In genomic region chr2:126644768-126645167, GRCm38 (mm10) we compare ENCODE assay signal across 13 mouse cellular contexts.
"Had no signal": no experiment of that assay in that cellular context is flagged by ENCODE, and none has a peak within 500 bp of the region (broad histone marks: within the 10 kb centered on the region; RNA-seq: fewer than 3 reads in every experiment).

No protein-coding gene starts in this region.

- H3K4me3 ChIP-seq: left cerebral cortex, adult 2 months; limb, embryonic 10.5 days; lung, embryonic 15.5 days; midbrain, embryonic 15.5 days; neural tube, embryonic 12.5 days had no signal

- H3K27ac ChIP-seq: left cerebral cortex, adult 2 months; limb, embryonic 10.5 days; lung, embryonic 15.5 days; midbrain, embryonic 15.5 days; neural tube, embryonic 12.5 days had no signal

- DNase-seq: kidney, adult 9 months; kidney, postnatal 10 days; kidney, postnatal 4 days; lung, postnatal 36 days; thymus, adult 2 months; thymus, postnatal 25 days had no signal

- H3K9ac ChIP-seq: lung, embryonic 15.5 days; midbrain, embryonic 15.5 days; neural tube, embryonic 12.5 days had no signal

- ATAC-seq: midbrain, embryonic 15.5 days had no signal

- H3K4me1 ChIP-seq: limb, embryonic 10.5 days; lung, embryonic 15.5 days; midbrain, embryonic 15.5 days; neural tube, embryonic 12.5 days had no signal

- H3K4me2 ChIP-seq: liver, embryonic 11.5 days; lung, embryonic 15.5 days; midbrain, embryonic 11.5 days; midbrain, embryonic 15.5 days; neural tube, embryonic 12.5 days had no signal

- H3K9me3 ChIP-seq: limb, embryonic 10.5 days; lung, embryonic 15.5 days; midbrain, embryonic 15.5 days; neural tube, embryonic 12.5 days had no signal

- H3K27me3 ChIP-seq: lung, embryonic 15.5 days; midbrain, embryonic 15.5 days; neural tube, embryonic 12.5 days had no signal
